Mouse (Mus musculus) hindbrain, embryonic 13.5 days (tissue): ENCODE data around the gene Bst2. TPM values are rescaled to one million over a fixed set of nuclear protein-coding genes. Genes with fewer than 3 reads are reported as not detected.
A peak's percentile ranks its signal among the peaks of the same experiment; 100 is the strongest.

Source experiments
- ATAC-seq: fragments of 200-750 bp; cut with Nextera tagmentation; 2 replicates; pipeline ENCODE4 v1.8.0; 2017; ENCODE audit warnings: moderate TSS enrichment; ENCODE audit not compliant: low FRiP score
- H3K27ac ChIP-seq: fragments of 300-500 bp; sonication (generic); 2 replicates; pipeline ENCODE4 v1.5.1; 2015; ENCODE audit warnings: inconsistent platforms, mild to moderate bottlenecking, moderate library complexity
- H3K27me3 ChIP-seq: fragments of 300-500 bp; sonication (generic); 2 replicates; pipeline ENCODE4 v1.6.1; 2015; ENCODE audit warnings: mild to moderate bottlenecking, inconsistent platforms
- H3K36me3 ChIP-seq: fragments of 300-500 bp; sonication (generic); 2 replicates; pipeline ENCODE4 v1.6.1; 2015; ENCODE audit warnings: mild to moderate bottlenecking, inconsistent platforms
- H3K4me1 ChIP-seq: fragments of 300-500 bp; sonication (generic); replicated peaks from 2 replicates; pipeline ENCODE4 v1.6.1; 2015; ENCODE audit warnings: inconsistent platforms
- H3K4me2 ChIP-seq: fragments of 300-500 bp; sonication (generic); 2 replicates; pipeline ENCODE4 v1.6.1; 2015; ENCODE audit warnings: inconsistent platforms, mild to moderate bottlenecking, moderate library complexity
- H3K4me3 ChIP-seq: fragments of 300-500 bp; sonication (generic); 2 replicates; pipeline ENCODE4 v1.5.1; 2015; ENCODE audit warnings: mild to moderate bottlenecking, inconsistent platforms
- H3K9ac ChIP-seq: fragments of 300-500 bp; sonication (generic); 2 replicates; pipeline ENCODE4 v1.6.1; 2015; ENCODE audit warnings: mild to moderate bottlenecking, inconsistent platforms
- H3K9me3 ChIP-seq: fragments of 300-500 bp; sonication (generic); 2 replicates; pipeline ENCODE4 v1.6.1; 2016; ENCODE audit warnings: inconsistent platforms
- WGBS: fragments of 180-500 bp; shearing (Covaris S2); methylation state at CpG from one replicate; pipeline ENCODE4 v1.1.7; 2015; 5-methylcytosine and 5-hydroxymethylcytosine counted together
- polyA plus RNA-seq: library from polyadenylated mRNA; unstranded; fragments of >200 nt; fragmentation: Nextera tagmentation; extraction: Ambion mirVana; gene quantifications from 2 replicates; pipeline ENCODE4 v1.2.1, GENCODE M21; 2015

The Bst2 gene
- 16.0 and 17.2 TPM in 2 replicates for polyA plus RNA-seq

GRCm38 (mm10) chr8:71537028-71537867 lies at the start of gene Bst2:
TSS of gene Bst2 (minus strand) at chr8:71537456.
- H3K27me3 ChIP-seq: peaks cover 34% of the 10 kb centered on the region
- 4% methylated on average over 37 of the region's 37 CpGs for WGBS
- no peak within 1 kb of the TSS for H3K27ac ChIP-seq
- peak within 1 kb of the TSS; percentile 52 for H3K4me2 ChIP-seq
- H3K9me3 ChIP-seq: no peaks in the 10 kb centered on the region
- ATAC-seq: 0 out of 2 replicates have a peak, but pooled peaks have one; percentile 41
- H3K4me1 ChIP-seq: peaks cover 10% of the 10 kb centered on the region
- peak within 1 kb of the TSS; percentile 28 for H3K4me3 ChIP-seq
- peak within 1 kb of the TSS; percentile 24; the same call in 1 of the 2 replicates for H3K9ac ChIP-seq
- no peaks in the 10 kb centered on the region for H3K36me3 ChIP-seq

DNA sequence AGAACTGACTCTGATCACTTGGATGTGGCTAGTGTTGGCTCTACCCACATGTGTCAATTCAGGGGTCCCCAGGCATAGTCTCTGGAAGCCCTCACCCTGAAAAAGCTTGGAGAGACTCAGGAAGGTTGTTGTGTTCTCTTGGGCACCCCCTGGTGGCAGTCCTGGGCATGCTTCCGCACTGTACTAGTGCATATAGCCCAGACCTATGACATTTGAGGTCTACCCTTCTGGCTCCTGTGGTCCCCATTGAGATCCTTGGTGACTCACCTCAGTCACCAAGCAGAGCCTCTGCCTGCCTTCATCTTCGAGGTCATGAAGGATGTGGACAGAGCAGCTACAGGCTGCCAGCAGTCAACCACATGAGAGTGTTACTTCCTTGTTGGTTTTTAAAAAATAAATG lies 49.6 kb upstream of the Bst2 start:
- H3K36me3 ChIP-seq: peaks cover 44% of the 10 kb centered on the region
- ATAC-seq: no peak
- WGBS: 78% methylated on average over 2 of the region's 2 CpGs
- H3K4me3 ChIP-seq: no peak overlapping the region
- H3K4me2 ChIP-seq: no peak overlapping the region
- H3K27ac ChIP-seq: no peak overlapping the region
- H3K9ac ChIP-seq: no peak overlapping the region
- no peaks in the 10 kb centered on the region for H3K27me3 ChIP-seq
- H3K9me3 ChIP-seq: no peaks in the 10 kb centered on the region
- peaks cover 12% of the 10 kb centered on the region for H3K4me1 ChIP-seq

DNA sequence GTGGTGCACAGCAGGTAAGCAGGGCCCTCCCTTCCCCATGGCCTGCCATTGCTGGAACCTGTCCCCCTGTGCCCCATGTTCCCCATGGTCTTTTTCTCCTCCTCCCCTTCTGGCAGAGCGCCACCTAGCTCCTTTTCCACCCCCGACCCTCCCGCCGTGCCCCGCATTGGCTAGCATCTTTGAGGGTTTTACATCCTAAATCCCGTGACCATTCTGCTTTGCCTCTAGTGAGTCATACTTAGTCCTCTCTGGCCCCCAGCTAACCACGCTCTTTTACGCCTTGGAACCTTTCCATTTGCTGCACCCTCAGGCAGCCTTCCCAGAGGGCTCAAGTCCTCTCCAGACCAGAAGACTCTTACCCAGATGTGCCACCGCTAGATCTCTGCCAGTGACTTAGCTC lies 42.9 kb upstream of the Bst2 start:
- WGBS: 26% methylated on average over 9 of the region's 9 CpGs
- Histone ChIP-seq H3K4me1 (peaks cover 13% of the 10 kb centered on the region), H3K27me3 (peaks cover 13% of the 10 kb centered on the region; the same call in 1 of the 2 replicates), H3K9ac (no peak overlapping the region), H3K9me3 (no peaks in the 10 kb centered on the region), H3K4me3 (no peak overlapping the region), H3K4me2 (no peak overlapping the region), H3K36me3 (peaks cover 44% of the 10 kb centered on the region), H3K27ac (no peak overlapping the region)
- peak; percentile 46; the same call in 1 of the 2 replicates for ATAC-seq

DNA sequence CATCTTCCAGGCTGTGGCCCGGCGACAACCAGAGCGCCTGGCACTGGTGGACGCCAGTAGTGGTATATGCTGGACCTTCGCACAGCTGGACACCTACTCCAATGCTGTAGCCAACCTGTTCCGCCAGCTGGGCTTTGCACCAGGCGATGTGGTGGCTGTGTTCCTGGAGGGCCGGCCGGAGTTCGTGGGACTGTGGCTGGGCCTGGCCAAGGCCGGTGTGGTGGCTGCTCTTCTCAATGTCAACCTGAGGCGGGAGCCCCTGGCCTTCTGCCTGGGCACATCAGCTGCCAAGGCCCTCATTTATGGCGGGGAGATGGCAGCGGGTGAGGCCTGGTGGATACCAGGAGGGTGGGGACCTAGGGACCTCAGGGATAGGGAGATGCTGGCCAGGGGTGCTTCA lies 42.2 kb upstream of the Bst2 start:
- Histone ChIP-seq H3K4me2 (no peak overlapping the region), H3K4me3 (no peak overlapping the region), H3K9ac (no peak overlapping the region), H3K27ac (peak overlapping the region; percentile 35; the same call in 1 of the 2 replicates), H3K27me3 (peaks cover 13% of the 10 kb centered on the region; the same call in 1 of the 2 replicates), H3K4me1 (peaks cover 15% of the 10 kb centered on the region), H3K9me3 (no peaks in the 10 kb centered on the region), H3K36me3 (peaks cover 37% of the 10 kb centered on the region)
- 0 out of 2 replicates have a peak, but pooled peaks have one; percentile 11 for ATAC-seq
- WGBS: 86% methylated on average over 14 of the region's 14 CpGs

DNA sequence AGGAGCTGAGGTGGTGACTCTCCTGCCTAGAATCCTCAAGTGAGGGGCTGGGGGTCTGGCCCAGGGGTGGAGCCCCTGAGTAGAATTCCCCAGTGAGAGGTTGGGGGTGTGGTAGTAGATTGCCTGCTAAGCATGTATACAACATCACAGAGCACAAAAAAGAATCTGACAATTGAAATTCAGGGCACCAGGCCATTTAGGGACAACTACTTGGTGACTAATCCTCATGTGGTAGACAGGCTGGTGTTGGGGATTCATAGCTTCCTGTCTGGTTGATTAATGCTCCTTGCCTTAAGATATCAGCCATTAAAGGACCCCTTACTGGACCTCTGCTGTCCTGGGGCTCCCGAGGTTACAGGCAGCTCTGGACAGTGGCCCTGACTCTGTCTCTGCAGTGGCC lies 41.8 kb upstream of the Bst2 start:
- ATAC-seq: no peak
- H3K4me2 ChIP-seq: no peak overlapping the region
- WGBS: 89% methylated on average over 1 of the region's 1 CpGs
- no peak overlapping the region for H3K4me3 ChIP-seq
- peaks cover 13% of the 10 kb centered on the region; the same call in 1 of the 2 replicates for H3K27me3 ChIP-seq
- H3K9ac ChIP-seq: no peak overlapping the region
- peaks cover 32% of the 10 kb centered on the region for H3K36me3 ChIP-seq
- H3K4me1 ChIP-seq: peaks cover 19% of the 10 kb centered on the region
- H3K27ac ChIP-seq: peak overlapping the region; percentile 35; the same call in 1 of the 2 replicates
- H3K9me3 ChIP-seq: no peaks in the 10 kb centered on the region

GRCm38 (mm10) chr8:71577856-71578387 lies 40.7 kb upstream of the Bst2 start:
- no peak for ATAC-seq
- no peak overlapping the region for H3K4me3 ChIP-seq
- 73% methylated on average over 4 of the region's 4 CpGs for WGBS

GRCm38 (mm10) chr8:71575020-71575419 lies 37.8 kb upstream of the Bst2 start:
- H3K4me3 ChIP-seq: no peak overlapping the region
- ATAC-seq: no peak
- peaks cover 41% of the 10 kb centered on the region for H3K4me1 ChIP-seq
- H3K9me3 ChIP-seq: no peaks in the 10 kb centered on the region
- H3K36me3 ChIP-seq: peaks cover 6% of the 10 kb centered on the region; the same call in 1 of the 2 replicates
- peaks cover 9% of the 10 kb centered on the region; the same call in 1 of the 2 replicates for H3K27me3 ChIP-seq
- no peak overlapping the region for H3K9ac ChIP-seq
- no peak overlapping the region for H3K4me2 ChIP-seq
- 75% methylated on average over 1 of the region's 1 CpGs for WGBS
- no peak overlapping the region for H3K27ac ChIP-seq

More at GRCm38 (mm10) chr8:71577856-71578387, 40.7 kb upstream of the Bst2 start:
- Histone ChIP-seq H3K4me2 (no peak overlapping the region), H3K4me1 (peaks cover 23% of the 10 kb centered on the region), H3K27me3 (peaks cover 13% of the 10 kb centered on the region; the same call in 1 of the 2 replicates), H3K9me3 (no peaks in the 10 kb centered on the region), H3K27ac (no peak overlapping the region), H3K36me3 (peaks cover 27% of the 10 kb centered on the region), H3K9ac (no peak overlapping the region)

- Histone ChIP-seq H3K4me1 (peaks cover 35% of the 10 kb centered on the region), H3K9me3 (no peaks in the 10 kb centered on the region), H3K27ac (no peak overlapping the region), H3K27me3 (peaks cover 3% of the 10 kb centered on the region; the same call in 1 of the 2 replicates), H3K4me3 (no peak overlapping the region), H3K4me2 (no peak overlapping the region), H3K9ac (no peak overlapping the region), H3K36me3 (peaks cover 2% of the 10 kb centered on the region; the same call in 1 of the 2 replicates)
- 78% methylated on average over 7 of the region's 7 CpGs for WGBS
- no peak for ATAC-seq
Measured at GRCm38 (mm10) chr8:71574426-71574825, 37.2 kb upstream of the Bst2 start.

- H3K9ac ChIP-seq: no peak overlapping the region
- no peak for ATAC-seq
Measured at GRCm38 (mm10) chr8:71572847-71573633, 35.8 kb upstream of the Bst2 start.

GRCm38 (mm10) chr8:71572077-71572476 lies 34.8 kb upstream of the Bst2 start:
- 89% methylated on average over 2 of the region's 2 CpGs for WGBS
- Histone ChIP-seq H3K4me2 (peak overlapping the region; percentile 81), H3K27ac (peak overlapping the region; percentile 78), H3K36me3 (no peaks in the 10 kb centered on the region; the same call in 1 of the 2 replicates), H3K9ac (peak overlapping the region; percentile 43; the same call in 1 of the 2 replicates), H3K27me3 (peaks cover 18% of the 10 kb centered on the region), H3K9me3 (no peaks in the 10 kb centered on the region), H3K4me1 (peaks cover 43% of the 10 kb centered on the region), H3K4me3 (peak overlapping the region; percentile 56)
- no peak for ATAC-seq

More at GRCm38 (mm10) chr8:71572847-71573633, 35.8 kb upstream of the Bst2 start:
- Histone ChIP-seq H3K9me3 (no peaks in the 10 kb centered on the region), H3K36me3 (no peaks in the 10 kb centered on the region; the same call in 1 of the 2 replicates), H3K27ac (peak overlapping the region; percentile 78), H3K4me2 (peak overlapping the region; percentile 81), H3K4me3 (peak overlapping the region; percentile 4; the same call in 1 of the 2 replicates), H3K4me1 (peaks cover 43% of the 10 kb centered on the region), H3K27me3 (peaks cover 9% of the 10 kb centered on the region)
- WGBS: 71% methylated on average over 9 of the region's 9 CpGs

GRCm38 (mm10) chr8:71570291-71570954 lies 33.2 kb upstream of the Bst2 start:
- Histone ChIP-seq H3K36me3 (no peaks in the 10 kb centered on the region; the same call in 1 of the 2 replicates), H3K4me2 (peak overlapping the region; percentile 81), H3K27me3 (peaks cover 30% of the 10 kb centered on the region), H3K4me3 (peak overlapping the region; percentile 56), H3K27ac (peak overlapping the region; percentile 83), H3K9me3 (no peaks in the 10 kb centered on the region), H3K4me1 (peaks cover 43% of the 10 kb centered on the region), H3K9ac (peak overlapping the region; percentile 82)
- ATAC-seq: peak; percentile 88
- under 1% methylated on average over 41 of the region's 41 CpGs for WGBS
